Mouse (Mus musculus): ENCODE data around the gene Dnajc19.

Dnajc19 gene

DNA sequence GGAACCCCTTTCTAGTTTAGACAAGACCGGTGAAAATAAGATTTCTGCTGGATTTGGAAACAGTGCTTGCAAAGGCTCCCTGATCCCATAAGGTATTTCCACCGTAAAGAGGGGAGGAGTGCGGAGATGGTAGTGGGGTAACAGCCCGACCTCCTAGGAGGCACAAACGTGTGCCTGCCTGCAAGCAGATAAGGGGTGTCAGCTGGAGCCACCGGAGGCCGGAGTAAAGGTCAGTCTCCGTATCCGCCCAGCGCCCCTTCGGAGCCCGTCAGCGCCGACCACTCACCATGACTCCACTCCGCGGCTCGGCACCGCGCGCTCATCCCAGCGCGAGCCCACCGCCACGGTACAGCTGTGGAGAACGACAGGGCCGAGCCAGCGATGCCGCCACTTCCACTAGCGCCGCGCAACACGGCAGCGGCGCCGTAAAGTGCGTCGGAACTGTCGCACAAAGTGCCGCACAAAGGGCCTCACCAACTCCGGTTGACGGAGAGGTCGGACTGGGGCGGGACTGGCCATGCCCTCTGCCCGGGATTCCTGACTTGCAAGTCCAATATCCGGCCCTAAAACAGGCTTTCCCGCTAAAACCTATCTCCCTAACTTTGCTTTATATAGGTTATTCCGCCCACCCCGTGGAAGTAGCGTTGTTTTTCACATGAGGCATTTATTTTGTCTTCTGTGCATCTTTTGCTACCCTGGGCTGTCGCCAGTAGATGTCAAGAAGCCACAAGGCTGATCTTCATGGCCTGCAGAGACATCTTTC is at the start of gene Dnajc19:
Gene Dnajc19, minus strand, starts transcription at position 422 of the 763 bp plus-strand sequence.
- under 1% methylated on average over 50 of the region's 50 CpGs for WGBS

DNA sequence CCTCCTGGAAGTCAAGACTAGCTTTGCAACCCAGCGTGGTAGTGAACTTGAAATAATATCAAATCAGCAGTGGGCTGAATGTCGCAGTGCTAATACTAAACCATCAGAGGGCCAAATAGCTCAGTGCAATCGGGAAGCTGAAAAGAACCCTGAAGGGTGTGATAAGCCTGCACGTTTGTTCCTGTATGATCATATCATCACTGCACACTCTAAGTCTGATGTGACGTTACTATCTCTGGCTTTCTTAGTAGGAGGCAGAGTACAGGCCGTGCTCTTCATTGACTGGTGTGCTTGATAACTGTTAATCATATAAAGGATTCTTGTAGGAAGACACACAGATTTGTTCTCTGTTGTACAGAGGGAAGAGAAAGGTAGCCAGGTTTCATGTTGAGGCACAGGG is 48.8 kb upstream of the Dnajc19 start:
- WGBS, result 91% methylated on average over 6 of the region's 6 CpGs

DNA sequence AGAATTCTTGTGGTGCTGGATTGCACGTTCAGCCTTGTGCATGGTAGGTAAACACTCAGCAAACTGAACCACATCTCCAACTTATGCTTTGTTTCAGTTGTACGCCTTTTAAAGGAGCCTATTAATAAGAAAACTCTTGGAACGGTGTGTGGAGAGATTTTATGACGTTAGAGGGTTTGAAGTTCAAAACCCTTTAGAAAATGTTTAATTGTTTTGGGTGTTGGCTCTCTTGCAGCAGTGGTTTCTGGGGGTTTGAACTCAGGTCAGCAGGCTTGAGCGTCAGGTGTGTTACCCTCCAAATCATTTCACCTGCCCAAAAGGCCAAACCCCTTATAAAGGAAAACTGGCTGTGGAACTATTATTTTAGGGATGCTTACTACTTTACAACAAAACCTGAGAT is 40.2 kb upstream of the Dnajc19 start:
- WGBS, result 94% methylated on average over 5 of the region's 5 CpGs

DNA sequence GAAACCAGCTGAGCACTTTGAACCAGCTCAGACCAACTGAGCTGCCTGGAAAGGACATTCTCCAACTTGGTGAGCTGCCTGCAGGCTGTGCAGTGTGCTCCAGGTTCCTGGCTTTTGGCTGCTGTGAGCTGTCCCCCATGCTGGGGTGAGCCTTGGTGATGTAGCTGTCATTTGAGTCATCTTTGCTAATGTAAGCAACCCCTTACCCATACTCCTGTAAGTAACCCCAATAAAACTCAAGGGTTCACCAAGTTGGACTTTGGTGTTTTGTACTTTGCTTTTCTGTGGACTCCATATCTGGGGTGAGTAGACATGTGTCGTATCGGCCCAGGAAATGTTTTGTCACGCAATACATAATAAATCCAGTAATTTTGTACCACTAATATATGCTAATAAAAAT is 39.7 kb upstream of the Dnajc19 start:
- 93% methylated on average over 3 of the region's 3 CpGs for WGBS

DNA sequence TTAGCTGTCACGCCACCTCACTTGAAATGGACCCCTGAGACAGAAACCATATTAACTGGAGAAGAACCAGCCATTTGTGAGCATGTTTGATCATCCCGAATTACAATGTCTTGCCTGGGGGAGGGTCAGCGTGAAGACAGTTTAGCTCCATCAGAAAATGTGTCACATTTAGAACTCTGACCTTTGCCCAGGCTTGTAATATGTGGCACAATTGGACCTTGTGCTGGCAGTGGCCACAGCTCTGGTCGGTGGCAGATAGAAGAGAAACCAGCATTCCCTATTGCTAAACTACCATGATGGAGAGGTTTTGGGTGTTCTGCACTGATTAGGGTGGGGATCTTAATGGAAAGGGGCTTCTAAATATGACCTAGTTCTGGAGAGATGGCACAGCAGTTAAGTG is 38.7 kb upstream of the Dnajc19 start:
- 69% methylated on average over 4 of the region's 4 CpGs for WGBS

DNA sequence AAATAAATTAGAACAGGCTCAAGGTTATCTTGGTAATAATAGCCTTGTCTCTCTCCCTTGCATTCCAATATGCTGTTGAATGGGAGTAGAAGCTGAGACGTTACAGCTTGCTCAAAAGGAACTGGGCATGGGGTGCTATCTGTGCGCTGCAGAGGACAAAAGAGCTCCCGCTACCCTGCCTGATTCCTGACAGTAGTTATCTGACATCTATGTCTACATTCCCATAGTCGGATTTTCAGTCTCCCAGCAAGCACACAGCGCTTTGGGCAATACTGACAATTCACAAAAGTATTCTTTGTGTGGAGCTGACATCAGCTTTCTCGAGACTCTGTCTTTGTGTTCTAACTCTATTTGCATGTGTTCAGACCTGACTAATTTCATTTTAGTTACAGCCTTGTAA is 34.7 kb upstream of the Dnajc19 start:
- WGBS, result 57% methylated on average over 6 of the region's 6 CpGs

DNA sequence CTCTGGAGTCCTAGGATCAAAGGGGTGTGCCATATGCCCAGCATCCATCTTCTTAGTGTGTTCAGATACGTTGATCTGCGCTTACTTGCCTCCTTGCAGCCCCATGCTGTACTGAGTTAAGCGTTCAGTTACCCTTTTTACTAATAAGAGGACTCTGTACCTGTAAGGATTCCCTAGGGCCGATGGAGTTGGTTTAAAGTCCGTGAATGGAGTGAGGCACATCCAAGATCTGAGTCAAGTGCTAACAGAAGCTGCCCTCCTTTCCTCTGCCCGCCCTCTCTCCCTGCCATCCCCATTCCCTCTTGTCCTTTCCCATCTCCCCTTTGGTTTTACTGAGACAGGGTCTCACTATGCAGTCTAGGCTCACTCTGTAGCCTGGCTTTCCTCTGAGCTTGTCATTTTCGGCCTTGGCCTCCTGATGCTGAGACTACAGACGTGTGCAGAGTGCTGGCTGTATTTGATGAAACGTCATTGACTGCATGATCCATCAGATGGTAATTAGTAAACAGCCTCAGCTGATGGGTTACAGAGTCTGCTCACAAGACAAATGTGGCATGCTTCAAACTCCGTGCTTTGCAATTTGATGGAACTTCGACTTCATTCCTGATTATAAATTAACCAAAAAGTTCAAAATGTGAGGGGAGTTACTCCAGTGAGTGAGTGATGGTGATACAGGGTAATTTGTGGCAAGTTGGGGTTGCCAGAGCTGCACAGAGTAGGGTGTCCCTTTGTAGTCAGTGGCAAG is 31.0 kb upstream of the Dnajc19 start:
- WGBS, result 85% methylated on average over 11 of the region's 11 CpGs

DNA sequence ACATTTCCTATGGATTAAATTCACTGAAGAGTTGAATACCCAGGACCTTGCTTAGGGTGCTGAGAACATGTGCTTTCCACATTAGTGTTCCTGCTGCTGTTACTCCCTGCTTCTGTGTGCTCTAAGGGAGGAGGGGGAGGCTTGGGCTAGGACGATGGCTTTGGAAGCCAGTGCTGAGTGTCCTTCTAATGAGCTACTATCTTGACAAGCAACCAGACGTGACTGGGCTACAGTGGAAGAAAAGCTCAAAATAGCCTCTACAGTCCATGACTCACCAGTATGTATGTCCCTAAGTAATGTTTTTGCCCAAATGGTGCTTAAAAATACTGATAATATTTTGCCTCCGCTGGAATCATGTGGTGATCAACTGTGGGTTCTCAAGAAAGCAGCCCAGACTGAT is 26.5 kb upstream of the Dnajc19 start:
- WGBS, result 44% methylated on average over 3 of the region's 3 CpGs

DNA sequence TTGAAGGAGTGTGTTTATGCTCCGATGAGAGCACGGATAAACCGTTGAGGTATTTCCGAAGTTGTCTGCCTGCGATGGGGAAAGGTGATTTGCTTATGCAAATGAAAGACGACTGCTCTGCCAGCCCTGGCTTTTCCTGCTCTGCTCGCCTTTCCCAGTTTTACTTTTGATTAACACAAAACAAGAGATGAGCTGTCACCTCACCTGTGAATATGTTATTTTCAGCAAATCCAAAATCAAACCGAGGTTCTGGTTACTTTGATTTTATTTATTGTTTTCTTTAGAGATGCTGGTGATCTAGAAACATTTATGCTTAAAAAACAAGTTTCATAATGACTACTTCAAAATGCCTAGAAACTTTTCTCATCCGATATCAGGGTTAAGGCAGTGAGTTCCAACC is 25.3 kb upstream of the Dnajc19 start:
- WGBS, result 40% methylated on average over 9 of the region's 9 CpGs

DNA sequence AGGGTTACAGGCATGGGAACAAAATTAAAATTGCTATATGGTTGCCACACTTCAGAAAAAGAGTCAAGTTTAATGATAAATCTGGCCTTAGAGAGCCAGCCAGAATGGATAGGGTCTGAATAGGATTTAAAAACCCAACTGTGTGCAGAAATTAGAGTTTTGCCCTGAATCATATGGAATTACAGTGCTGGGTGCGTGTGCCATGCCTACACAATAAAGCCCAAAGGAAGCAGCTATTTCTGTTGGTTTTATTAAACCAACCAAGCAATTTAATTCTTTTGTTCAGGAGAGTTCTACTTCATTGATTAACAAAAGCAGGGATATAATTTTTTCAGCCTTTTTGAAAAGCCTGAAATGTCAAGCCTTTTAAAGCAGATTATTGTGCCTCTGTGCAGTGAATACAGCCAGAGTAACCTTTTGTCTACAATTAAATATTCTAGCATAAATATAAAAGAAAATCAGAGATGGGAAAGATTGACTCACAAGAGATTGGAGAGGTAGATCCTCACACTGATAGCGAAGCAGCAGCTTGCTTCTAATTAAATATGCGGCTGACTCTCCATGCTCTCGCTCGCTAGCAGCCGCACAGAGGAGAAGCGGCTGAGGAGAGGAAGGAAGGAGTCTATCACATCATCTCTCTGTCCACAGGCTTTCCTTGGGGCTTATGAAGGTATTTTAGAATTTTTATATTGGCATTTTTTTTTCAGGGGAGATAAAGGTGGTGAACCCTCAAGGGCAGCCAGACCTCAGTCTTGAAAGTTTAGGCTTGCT is 23.0 kb upstream of the Dnajc19 start:
- WGBS, result 45% methylated on average over 7 of the region's 7 CpGs

DNA sequence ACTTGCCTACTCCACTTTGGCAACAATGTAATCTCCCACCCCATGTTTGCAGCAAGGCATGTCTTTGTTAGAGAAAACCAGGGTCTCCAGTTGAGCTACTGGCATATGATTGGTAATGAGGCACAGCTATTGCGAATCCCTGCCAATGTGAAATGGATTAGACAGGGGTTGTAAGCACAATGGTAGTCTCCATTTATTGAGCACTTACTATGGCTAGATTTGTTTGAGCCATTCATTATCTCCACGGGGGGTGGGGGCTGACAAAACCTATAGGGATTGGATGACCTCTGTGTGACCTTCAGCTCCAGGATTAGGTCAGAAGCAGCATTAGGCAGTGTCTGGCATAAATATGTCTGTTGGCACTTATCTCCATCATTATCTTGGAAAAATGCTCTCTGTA is 21.8 kb upstream of the Dnajc19 start:
- WGBS, result 56% methylated on average over 2 of the region's 2 CpGs

DNA sequence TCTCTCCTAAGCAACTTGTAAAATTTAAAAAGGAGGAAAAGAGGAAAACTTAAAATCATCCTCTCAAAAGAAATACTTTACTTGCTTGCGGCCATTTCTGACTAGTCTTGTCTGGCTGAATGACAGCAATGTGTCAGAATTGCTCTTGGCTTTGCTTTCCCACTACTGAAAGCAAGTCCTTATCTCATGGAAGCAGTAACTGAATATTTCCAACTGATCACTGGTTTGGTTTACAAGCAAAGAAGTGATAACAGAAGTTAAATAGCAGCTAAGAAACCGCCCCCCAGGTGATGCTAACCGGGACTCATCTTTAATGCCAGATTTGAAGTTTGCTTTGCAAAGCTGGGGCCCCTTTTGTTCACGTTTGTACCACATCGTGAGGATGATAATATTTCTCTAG is 2.5 kb upstream of the Dnajc19 start:
- 82% methylated on average over 5 of the region's 5 CpGs for WGBS

DNA sequence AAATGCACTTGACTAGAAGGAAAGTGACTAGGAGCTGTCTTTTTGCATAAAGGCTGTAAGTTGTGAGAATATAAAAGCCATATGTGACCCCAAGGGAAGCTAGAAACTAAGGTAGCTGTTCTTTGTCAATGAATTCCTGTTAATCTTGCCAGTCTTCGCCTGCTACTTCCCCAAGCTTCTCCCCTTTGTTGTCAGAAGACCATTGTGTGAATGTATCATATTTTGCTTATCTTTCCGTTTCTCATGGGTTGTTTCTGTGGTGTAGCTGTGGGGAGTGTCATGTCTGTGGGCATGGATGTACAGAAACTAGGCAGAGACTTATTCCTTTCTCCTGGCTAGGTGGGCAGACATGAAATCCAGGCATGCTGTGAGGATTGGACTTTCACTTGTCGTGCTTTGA is 808 bp upstream of the Dnajc19 start:
- WGBS, result 74% methylated on average over 3 of the region's 3 CpGs

DNA sequence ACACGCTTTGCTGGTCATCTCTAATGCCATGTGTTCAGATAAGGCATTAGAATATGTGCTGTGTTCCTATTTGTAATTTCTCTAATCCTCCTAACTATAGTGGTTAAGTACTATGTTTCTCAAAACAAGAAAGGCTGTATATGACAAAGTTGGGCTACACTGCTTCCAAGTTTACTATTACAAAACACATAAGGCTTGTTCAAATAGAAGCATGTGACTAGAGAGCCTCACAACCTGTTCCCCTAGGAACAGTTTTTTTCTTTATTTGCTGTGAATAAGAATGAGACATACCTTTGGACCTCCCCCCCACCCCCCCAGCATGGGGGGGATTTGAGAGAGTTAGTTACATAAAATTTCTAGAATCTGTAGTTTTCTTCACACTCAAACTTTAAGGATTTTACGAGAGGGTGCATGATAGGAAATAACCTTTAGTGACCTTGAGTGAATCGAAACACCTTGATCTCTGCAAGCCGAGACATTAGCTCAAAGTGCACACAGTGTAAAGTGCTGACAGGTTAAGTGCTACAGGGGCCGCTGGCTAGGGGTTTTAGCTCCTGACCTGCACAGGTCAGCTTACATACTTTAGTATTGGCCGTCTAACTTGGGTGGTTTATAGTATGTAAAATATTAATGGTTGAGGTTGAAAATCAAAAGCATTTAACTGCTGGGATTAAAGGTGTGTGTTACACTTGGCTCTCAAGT is 4.9 kb downstream of the Dnajc19 start:
- WGBS, result 85% methylated on average over 6 of the region's 6 CpGs

DNA sequence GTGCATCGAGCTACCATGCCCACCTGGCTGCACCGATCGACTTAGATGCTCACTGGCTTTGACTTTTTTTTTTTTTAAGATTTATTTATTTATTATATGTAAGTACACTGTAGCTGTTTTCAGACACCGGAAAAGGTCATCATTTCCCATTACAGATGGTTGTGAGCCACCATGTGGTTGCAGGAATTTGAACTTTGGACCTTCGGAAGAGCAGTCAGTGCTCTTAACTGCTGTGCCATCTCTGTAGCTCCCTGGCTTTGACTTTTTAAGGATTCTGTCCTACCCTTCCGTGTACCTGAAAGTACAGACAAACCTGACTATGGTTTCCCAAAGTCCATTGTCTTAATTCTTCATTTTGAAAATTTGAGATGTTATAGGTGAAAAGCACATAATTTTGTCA is 8.4 kb downstream of the Dnajc19 start:
- 93% methylated on average over 6 of the region's 6 CpGs for WGBS

DNA sequence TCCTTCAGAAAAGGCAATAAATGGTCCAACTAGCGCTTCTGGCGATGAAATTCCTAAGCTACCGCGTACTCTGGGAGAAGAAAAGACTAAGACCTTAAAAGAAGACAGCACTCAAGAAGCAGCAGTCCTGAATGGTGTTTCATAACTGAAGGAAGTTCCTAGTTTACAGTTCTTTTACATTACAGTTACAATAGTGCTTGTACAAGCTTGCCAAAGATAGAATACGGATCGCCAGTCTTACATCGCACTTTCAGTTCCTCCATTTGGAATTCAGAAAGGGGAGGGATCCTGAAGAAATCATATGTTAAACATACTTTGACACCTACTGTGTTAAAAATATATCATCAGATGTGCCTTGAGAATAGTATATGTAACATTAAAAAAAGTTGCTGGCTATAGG is 12.2 kb downstream of the Dnajc19 start:
- 63% methylated on average over 7 of the region's 7 CpGs for WGBS

DNA sequence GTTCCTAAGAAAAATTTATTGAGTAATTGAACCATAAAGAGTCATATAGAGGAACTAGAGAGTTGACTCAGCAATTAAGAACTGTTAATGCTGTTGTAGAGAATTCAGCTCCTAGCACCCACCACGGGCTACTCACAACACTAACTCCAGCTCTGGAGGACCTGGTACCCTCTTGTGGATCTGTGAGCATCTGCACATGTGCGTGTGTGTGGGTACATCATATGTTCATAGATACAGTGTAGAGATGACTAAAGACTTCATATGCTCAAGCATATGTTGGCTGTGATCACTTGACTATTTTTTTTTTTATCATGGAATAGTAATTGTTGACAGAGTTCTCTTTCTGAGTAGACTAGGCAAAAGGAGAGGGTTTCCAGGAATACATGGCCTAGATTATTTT is 18.8 kb downstream of the Dnajc19 start:
- 68% methylated on average over 2 of the region's 2 CpGs for WGBS

DNA sequence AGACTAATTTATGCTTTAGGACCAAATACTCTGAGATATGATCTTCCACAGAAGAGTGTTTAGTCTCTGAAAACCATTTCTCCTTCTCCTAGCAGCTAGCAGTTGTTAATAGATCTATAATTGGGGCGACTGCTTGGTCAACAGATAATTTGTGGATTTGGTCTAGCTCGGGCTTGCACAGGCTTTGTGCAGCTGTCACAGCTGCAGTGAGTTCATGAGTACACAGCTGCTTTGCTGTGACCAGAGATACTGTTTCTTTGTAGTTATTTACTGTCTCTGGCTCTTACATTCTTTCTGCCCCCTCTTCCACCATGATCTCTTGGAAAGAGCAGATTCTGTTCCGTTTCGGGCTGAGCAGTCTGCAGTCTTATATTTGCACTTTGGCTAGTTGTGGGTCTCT is 39.1 kb downstream of the Dnajc19 start:
- 72% methylated on average over 4 of the region's 4 CpGs for WGBS

DNA sequence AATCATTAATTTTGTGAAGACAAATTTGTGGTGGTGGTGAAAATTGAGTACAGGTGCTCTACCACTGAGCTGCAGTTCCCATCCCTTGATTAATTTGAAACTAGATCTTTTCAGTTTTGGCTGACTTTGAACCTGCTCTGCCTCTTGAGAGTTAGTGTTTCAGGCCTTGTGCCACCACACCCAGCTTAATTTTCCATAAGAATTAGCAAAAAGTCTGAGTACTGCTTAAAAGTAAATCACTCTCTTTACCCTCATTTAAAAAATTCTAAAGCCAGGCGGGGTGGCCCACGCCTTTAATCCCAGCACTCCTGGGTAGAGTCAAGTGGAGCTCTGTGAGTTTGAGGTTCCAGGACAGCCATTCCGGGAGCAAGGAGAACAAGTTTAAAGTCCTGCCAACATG is 45.4 kb downstream of the Dnajc19 start:
- WGBS, result 92% methylated on average over 3 of the region's 3 CpGs

DNA sequence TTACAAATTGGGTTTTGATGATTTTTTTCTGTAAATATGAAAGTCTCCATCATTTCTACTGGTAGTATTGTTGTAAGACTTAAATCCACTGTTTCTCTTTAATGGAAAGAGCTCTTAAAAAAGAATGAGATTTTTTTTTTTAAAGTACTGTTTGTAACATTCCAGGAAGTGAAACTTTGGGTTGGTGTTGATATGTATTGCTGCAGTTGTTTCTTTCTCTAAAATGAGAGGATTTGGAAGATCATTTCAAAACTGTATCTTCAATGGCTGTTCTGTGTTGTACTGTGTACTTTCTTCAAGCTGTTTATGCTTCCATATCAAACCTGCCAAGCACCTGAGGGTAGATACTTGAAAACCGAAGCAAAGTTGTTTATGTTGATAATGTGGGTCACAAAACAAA is 46.3 kb downstream of the Dnajc19 start:
- 61% methylated on average over 1 of the region's 1 CpGs for WGBS

DNA sequence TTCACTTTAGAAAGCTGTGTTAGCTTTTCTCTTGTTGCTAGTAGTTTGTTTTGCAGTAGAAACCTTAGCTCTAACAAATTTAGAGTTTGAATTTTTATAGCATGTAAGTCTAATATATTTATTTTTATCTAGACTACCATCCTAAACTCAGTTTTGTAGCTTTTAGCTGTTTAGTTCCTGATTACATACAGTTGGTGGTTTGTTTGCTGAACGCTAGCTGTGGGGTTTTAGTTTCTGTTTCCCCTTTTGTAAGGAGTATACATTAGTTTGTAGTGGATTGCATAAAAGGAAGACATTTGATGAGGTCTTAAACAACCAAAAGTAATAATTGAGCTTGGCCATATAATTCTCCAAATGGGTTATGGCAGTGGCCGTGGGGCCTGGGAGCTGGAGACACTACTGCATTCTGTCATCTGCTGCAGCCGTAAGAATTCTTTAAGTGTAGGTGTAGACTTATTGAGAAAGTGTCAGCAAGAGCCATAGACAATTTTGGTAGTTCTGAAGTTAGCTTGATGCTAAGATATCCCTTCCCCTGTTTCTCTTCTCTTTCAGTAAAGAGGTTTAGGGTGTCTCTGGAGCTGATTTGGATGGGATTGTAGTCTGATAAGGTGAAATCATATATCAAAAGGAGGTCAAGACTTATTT is 47.3 kb downstream of the Dnajc19 start:
- 35% methylated on average over 3 of the region's 3 CpGs for WGBS

DNA sequence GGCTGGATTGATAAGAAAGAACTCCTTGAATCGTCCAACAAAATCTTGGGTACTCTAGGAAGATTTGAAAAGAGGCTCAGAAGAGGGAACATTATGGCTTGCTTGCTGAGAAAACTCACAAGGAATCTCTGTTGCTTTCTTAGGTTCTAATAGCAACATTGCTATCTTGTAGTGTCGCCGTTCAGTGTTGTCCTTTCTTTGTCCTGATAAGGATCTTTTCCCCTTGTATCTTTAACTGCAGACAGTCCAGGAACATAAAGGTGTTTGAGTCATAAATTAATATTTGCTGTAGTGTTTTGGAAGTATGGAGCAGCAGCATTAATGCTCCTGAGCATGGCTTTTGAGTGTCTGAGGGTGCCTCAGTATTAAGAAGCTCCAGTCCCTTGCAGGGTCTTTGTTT is 50.5 kb downstream of the Dnajc19 start:
- WGBS, result 65% methylated on average over 3 of the region's 3 CpGs

Data from cerebral cortex, adult 2 months (tissue).